19 mouse cellular contexts compared by ENCODE assay signal in the genomic region with DNA sequence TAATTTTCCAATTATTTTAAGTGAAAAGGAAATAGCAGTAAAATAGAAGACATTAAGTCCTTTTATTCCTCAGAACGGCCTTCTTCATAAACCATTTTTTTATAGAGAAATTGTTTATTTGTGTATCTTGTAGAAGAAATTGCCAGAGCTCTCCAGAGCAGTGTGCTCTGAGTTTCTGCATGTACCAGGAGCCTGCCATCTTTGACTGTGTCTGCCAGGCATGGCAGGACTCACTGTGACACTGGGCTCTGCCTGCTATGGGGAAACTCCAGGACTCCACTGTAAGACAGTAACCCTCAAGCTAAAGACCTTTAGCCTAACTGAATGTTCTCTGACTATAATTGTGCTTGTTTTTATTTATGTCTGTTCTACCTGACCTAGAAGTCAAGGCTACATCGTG.
DNase-seq lines count a peak whose midpoint lies in the region; ATAC-seq and TF ChIP-seq lines count a peak whose summit lies in the region.
"Had no signal": no experiment of that assay in that cellular context is flagged by ENCODE, and none has a peak within 500 bp of the region (broad histone marks: within the 10 kb centered on the region; RNA-seq: fewer than 3 reads in every experiment).

No protein-coding gene starts in this region.

- no peak overlapping the region for H3K4me3 ChIP-seq in midbrain, embryonic 10.5 days
- H3K4me3 ChIP-seq in midbrain, embryonic 11.5 days (ENCODE audit: low read depth, low read length) = no peak overlapping the region
- peak overlapping the region; percentile 17; the same call in 1 of the 2 replicates for H3K4me3 ChIP-seq in forebrain, embryonic 16.5 days (replicated peaks; ENCODE audit: low read length)
- 0 out of 2 replicates have a peak overlapping the region, but pooled peaks have one; percentile 5 for H3K4me3 ChIP-seq in midbrain, embryonic 14.5 days (replicated peaks; ENCODE audit: low read depth, low read length)
- H3K4me3 ChIP-seq in gastrocnemius, adult 2 months = no peak overlapping the region
- H3K4me3 ChIP-seq: erythroblast, embryonic 14.5 days; heart, embryonic 13.5 days had no signal

- ATAC-seq in midbrain, embryonic 11.5 days (ENCODE audit: low FRiP score) = no peak
- ATAC-seq in forebrain, embryonic 16.5 days = peak; percentile 60; the same call in 1 of the 2 replicates
- ATAC-seq in midbrain, embryonic 14.5 days (ENCODE audit: low FRiP score, low TSS enrichment) = no peak

- WGBS in midbrain, embryonic 10.5 days = 81% methylated on average over 2 of the region's 2 CpGs
- 71% methylated on average over 2 of the region's 2 CpGs for WGBS in midbrain, embryonic 11.5 days
- WGBS in forebrain, embryonic 16.5 days = 50% methylated on average over 2 of the region's 2 CpGs
- WGBS in midbrain, embryonic 14.5 days = 63% methylated on average over 2 of the region's 2 CpGs

- 0 out of 2 replicates have a peak overlapping the region, but pooled peaks have one; percentile 67 for H3K27ac ChIP-seq in midbrain, embryonic 10.5 days (replicated peaks)
- H3K27ac ChIP-seq in midbrain, embryonic 11.5 days (ENCODE audit: low read depth, low read length) = no peak overlapping the region
- H3K27ac ChIP-seq in forebrain, embryonic 16.5 days (ENCODE audit: low read length) = no peak overlapping the region
- H3K27ac ChIP-seq in midbrain, embryonic 14.5 days (replicated peaks; ENCODE audit: low read depth, low read length) = peak overlapping the region; percentile 67; the same call in 1 of the 2 replicates
- H3K27ac ChIP-seq in gastrocnemius, adult 2 months = no peak overlapping the region
- H3K27ac ChIP-seq: heart, embryonic 13.5 days had no signal

- H3K36me3 ChIP-seq in midbrain, embryonic 10.5 days = no peaks in the 10 kb centered on the region
- no peaks in the 10 kb centered on the region for H3K36me3 ChIP-seq in midbrain, embryonic 11.5 days (ENCODE audit: control insufficient read depth, insufficient read depth, low read length)
- no peaks in the 10 kb centered on the region for H3K36me3 ChIP-seq in forebrain, embryonic 16.5 days (ENCODE audit: control insufficient read depth, insufficient read depth)
- H3K36me3 ChIP-seq in midbrain, embryonic 14.5 days (ENCODE audit: control insufficient read depth, insufficient read depth, low read length) = 0 out of 2 replicates have a peak, but pooled peaks cover 3% of the 10 kb centered on the region
- H3K36me3 ChIP-seq: heart, embryonic 13.5 days had no signal

- intact Hi-C loops in gastrocnemius, adult 2 months (cut with DNase I) = loop anchor here (10.0 kb wide), 1 partner anchor 254 kb away; no protein-coding TSS in a partner anchor

- H3K4me1 ChIP-seq in midbrain, embryonic 10.5 days = peaks cover 15% of the 10 kb centered on the region
- H3K4me1 ChIP-seq in midbrain, embryonic 11.5 days (ENCODE audit: control insufficient read depth, insufficient read depth, low read length) = peaks cover 8% of the 10 kb centered on the region; the same call in 1 of the 2 replicates
- peaks cover 10% of the 10 kb centered on the region for H3K4me1 ChIP-seq in forebrain, embryonic 16.5 days (replicated peaks; ENCODE audit: control insufficient read depth, insufficient read depth, low read length)
- H3K4me1 ChIP-seq in midbrain, embryonic 14.5 days (ENCODE audit: control insufficient read depth, insufficient read depth, low read length) = 0 out of 2 replicates have a peak, but pooled peaks cover 3% of the 10 kb centered on the region
- H3K4me1 ChIP-seq: heart, embryonic 13.5 days had no signal

- TF ChIP-seq CTCF in gastrocnemius, adult 2 months (IDR thresholded peaks at IDR 0.05) = no peak

- H3K27me3 ChIP-seq in midbrain, embryonic 10.5 days (ENCODE audit: low read depth, poor library complexity, severe bottlenecking) = no peaks in the 10 kb centered on the region
- no peaks in the 10 kb centered on the region for H3K27me3 ChIP-seq in midbrain, embryonic 11.5 days (ENCODE audit: control insufficient read depth, insufficient read depth, low read length)
- H3K27me3 ChIP-seq in forebrain, embryonic 16.5 days (replicated peaks; ENCODE audit: control insufficient read depth, insufficient read depth, low read length) = no peaks in the 10 kb centered on the region
- no peaks in the 10 kb centered on the region for H3K27me3 ChIP-seq in midbrain, embryonic 14.5 days (ENCODE audit: control insufficient read depth, insufficient read depth, low read length)
- H3K27me3 ChIP-seq: heart, embryonic 13.5 days had no signal

- H3K9ac ChIP-seq in midbrain, embryonic 11.5 days (ENCODE audit: low read length) = no peak overlapping the region; the same call in 1 of the 2 replicates
- H3K9ac ChIP-seq in forebrain, embryonic 16.5 days (replicated peaks; ENCODE audit: low read depth, low read length) = peak overlapping the region; percentile 46
- H3K9ac ChIP-seq in midbrain, embryonic 14.5 days (replicated peaks; ENCODE audit: low read length) = peak overlapping the region; percentile 50; the same call in 1 of the 2 replicates

- H3K9me3 ChIP-seq in midbrain, embryonic 10.5 days (replicated peaks) = no peaks in the 10 kb centered on the region
- no peaks in the 10 kb centered on the region for H3K9me3 ChIP-seq in midbrain, embryonic 11.5 days (ENCODE audit: control insufficient read depth, low read length)
- H3K9me3 ChIP-seq in forebrain, embryonic 16.5 days (ENCODE audit: control insufficient read depth, low read length) = no peaks in the 10 kb centered on the region
- H3K9me3 ChIP-seq in midbrain, embryonic 14.5 days (ENCODE audit: control insufficient read depth, low read length) = no peaks in the 10 kb centered on the region
- H3K9me3 ChIP-seq: heart, embryonic 13.5 days had no signal

- no peak for DNase-seq in midbrain, embryonic 10.5 days (ENCODE audit: low spot score)
- no peak for DNase-seq in midbrain, embryonic 11.5 days (ENCODE audit: low spot score, missing footprints)
- DNase-seq in midbrain, embryonic 14.5 days = peak; percentile 51
- no peak for DNase-seq in layer of hippocampus, postnatal 10 days (ENCODE audit: low spot score in 2 of 2)
- no peak for DNase-seq in gastrocnemius, adult 2 months
- no peak for DNase-seq in cerebellum, postnatal 25 days
- DNase-seq: adrenal gland, postnatal 14 days; B cell, adult 2 months; cerebellum, adult 2 months; heart, postnatal 4 days; kidney, adult 2 months; kidney, postnatal 14 days; layer of hippocampus, adult 9-11 months; lung, adult 18-20 months; lung, postnatal 36 days; right cerebral cortex, postnatal 4 days had no signal

- no peak overlapping the region; the same call in 1 of the 2 replicates for H3K4me2 ChIP-seq in midbrain, embryonic 11.5 days
- peak overlapping the region; percentile 46 for H3K4me2 ChIP-seq in forebrain, embryonic 16.5 days (ENCODE audit: low read length)
- peak overlapping the region; percentile 48 for H3K4me2 ChIP-seq in midbrain, embryonic 14.5 days (ENCODE audit: low read length)
- H3K4me2 ChIP-seq: heart, embryonic 13.5 days had no signal

Comparison
In these comparisons a context has a peak if more than half of its experiments do, and no peak if none do; other contexts are left out.
1. H3K27ac ChIP-seq: peak in midbrain, embryonic 10.5 days (single experiment) and midbrain, embryonic 14.5 days (single experiment); none in midbrain, embryonic 11.5 days (single experiment), forebrain, embryonic 16.5 days (single experiment) and gastrocnemius, adult 2 months (single experiment).
2. H3K4me3 ChIP-seq: peak in forebrain, embryonic 16.5 days (single experiment) and midbrain, embryonic 14.5 days (single experiment); none in midbrain, embryonic 10.5 days (single experiment), midbrain, embryonic 11.5 days (single experiment) and gastrocnemius, adult 2 months (single experiment).